Comparison of ENCODE assay signal across 8 mouse cellular contexts in genomic region chr12:3981350-3982131, GRCm38 (mm10). TPM values are rescaled to one million over a fixed set of nuclear protein-coding genes. Genes with fewer than 3 reads are reported as not detected.
DNase-seq lines count a peak whose midpoint lies in the region; ATAC-seq and TF ChIP-seq lines count a peak whose summit lies in the region.

No protein-coding gene starts in this region.

- H3K36me3 ChIP-seq in heart, embryonic 11.5 days (ENCODE audit: control insufficient read depth, insufficient read depth, low read length): peaks cover 9% of the 10 kb centered on the region; the same call in 1 of the 2 replicates
- H3K36me3 ChIP-seq in kidney, embryonic 15.5 days: no peaks in the 10 kb centered on the region
- H3K36me3 ChIP-seq in limb, embryonic 15.5 days: peaks cover 7% of the 10 kb centered on the region; the same call in 1 of the 2 replicates
- peaks cover 21% of the 10 kb centered on the region for H3K36me3 ChIP-seq in midbrain, postnatal 0 days (ENCODE audit: insufficient read depth, low read length)

- no peaks in the 10 kb centered on the region for H3K9me3 ChIP-seq in heart, embryonic 11.5 days (replicated peaks; ENCODE audit: control insufficient read depth, low read length)
- no peaks in the 10 kb centered on the region for H3K9me3 ChIP-seq in kidney, embryonic 15.5 days (replicated peaks)
- no peaks in the 10 kb centered on the region for H3K9me3 ChIP-seq in limb, embryonic 15.5 days
- H3K9me3 ChIP-seq in midbrain, postnatal 0 days (ENCODE audit: low read length): no peaks in the 10 kb centered on the region

- no peak for TF ChIP-seq POLR2A in brain, embryonic 14.5 days (IDR thresholded peaks at IDR 0.05; ENCODE audit: borderline replicate concordance, extremely low read depth, insufficient read depth, insufficient read length, poor library complexity, severe bottlenecking)

- H3K4me2 ChIP-seq in heart, embryonic 11.5 days: peak overlapping the region; percentile 81
- H3K4me2 ChIP-seq in kidney, embryonic 15.5 days: peak overlapping the region; percentile 96
- H3K4me2 ChIP-seq in limb, embryonic 15.5 days: peak overlapping the region; percentile 92
- peak overlapping the region; percentile 68 for H3K4me2 ChIP-seq in midbrain, postnatal 0 days (ENCODE audit: low read depth, low read length, poor library complexity, severe bottlenecking)

- peak; percentile 47; the same call in 1 of the 2 replicates for ATAC-seq in erythroblast, adult 5-6 weeks (replicated peaks; ENCODE audit: low FRiP score, poor library complexity, severe bottlenecking)
- ATAC-seq in heart, embryonic 11.5 days (replicated peaks; ENCODE audit: insufficient number of reproducible peaks, low FRiP score, low TSS enrichment): peak; percentile 84
- ATAC-seq in kidney, embryonic 15.5 days (replicated peaks; ENCODE audit: low FRiP score): peak; percentile 98
- peak; percentile 94 for ATAC-seq in limb, embryonic 15.5 days (ENCODE audit: insufficient number of reproducible peaks, low FRiP score, low TSS enrichment, low read depth)
- ATAC-seq in midbrain, postnatal 0 days (ENCODE audit: low FRiP score): peak; percentile 77

- under 1% methylated on average over 40 of the region's 41 CpGs for WGBS in heart, embryonic 11.5 days (ENCODE audit: insufficient replicate concordance)
- under 1% methylated on average over 41 of the region's 41 CpGs for WGBS in kidney, embryonic 15.5 days
- 2% methylated on average over 41 of the region's 41 CpGs for WGBS in limb, embryonic 15.5 days
- WGBS in midbrain, postnatal 0 days: 2% methylated on average over 40 of the region's 41 CpGs

- H3K4me1 ChIP-seq in heart, embryonic 11.5 days (ENCODE audit: control insufficient read depth, insufficient read depth, low read length): peaks cover 3% of the 10 kb centered on the region; the same call in 1 of the 2 replicates
- peaks cover 18% of the 10 kb centered on the region for H3K4me1 ChIP-seq in kidney, embryonic 15.5 days
- peaks cover 14% of the 10 kb centered on the region for H3K4me1 ChIP-seq in limb, embryonic 15.5 days
- peaks cover 4% of the 10 kb centered on the region; the same call in 1 of the 2 replicates for H3K4me1 ChIP-seq in midbrain, postnatal 0 days (ENCODE audit: insufficient read depth, low read length)

- peak overlapping the region; percentile 48 for H3K4me3 ChIP-seq in heart, embryonic 11.5 days (ENCODE audit: low read depth, low read length)
- peak overlapping the region; percentile 51 for H3K4me3 ChIP-seq in kidney, embryonic 15.5 days (replicated peaks)
- peak overlapping the region; percentile 52 for H3K4me3 ChIP-seq in limb, embryonic 15.5 days
- H3K4me3 ChIP-seq in midbrain, postnatal 0 days (ENCODE audit: low read depth, low read length): peak overlapping the region; percentile 34

- H3K27ac ChIP-seq in heart, embryonic 11.5 days (ENCODE audit: low read depth, low read length): no peak overlapping the region
- H3K27ac ChIP-seq in kidney, embryonic 15.5 days: peak overlapping the region; percentile 71
- H3K27ac ChIP-seq in limb, embryonic 15.5 days: peak overlapping the region; percentile 69
- peak overlapping the region; percentile 74 for H3K27ac ChIP-seq in midbrain, postnatal 0 days (ENCODE audit: low read depth, low read length)

- no peak for TF ChIP-seq CTCF in brain, embryonic 14.5 days (IDR thresholded peaks at IDR 0.05; ENCODE audit: borderline replicate concordance, extremely low read depth, insufficient read depth, insufficient read length)
- TF ChIP-seq CTCF in midbrain, postnatal 0 days (IDR thresholded peaks at IDR 0.05): no peak

- H3K27me3 ChIP-seq in heart, embryonic 11.5 days (ENCODE audit: control insufficient read depth, insufficient read depth, low read length): no peaks in the 10 kb centered on the region
- H3K27me3 ChIP-seq in kidney, embryonic 15.5 days: peaks cover 5% of the 10 kb centered on the region; the same call in 1 of the 2 replicates
- no peaks in the 10 kb centered on the region for H3K27me3 ChIP-seq in limb, embryonic 15.5 days
- H3K27me3 ChIP-seq in midbrain, postnatal 0 days (ENCODE audit: insufficient read depth, low read length): no peaks in the 10 kb centered on the region

- DNase-seq in CD4-positive helper T cell, adult 2 months (ENCODE audit: low read depth, low spot score): peak; percentile 88
- DNase-seq in brain, embryonic 14.5 days (ENCODE audit: low read depth): peak; percentile 90
- peak; percentile 92 for DNase-seq in midbrain, postnatal 0 days (ENCODE audit: low spot score)
- DNase-seq in spleen, postnatal 4 days (ENCODE audit: low spot score in 2 of 2): peak; percentile 64 to 74

- H3K9ac ChIP-seq in heart, embryonic 11.5 days (ENCODE audit: low read depth, low read length): peak overlapping the region; percentile 44; the same call in 1 of the 2 replicates
- H3K9ac ChIP-seq in kidney, embryonic 15.5 days: peak overlapping the region; percentile 45
- H3K9ac ChIP-seq in limb, embryonic 15.5 days: peak overlapping the region; percentile 37; the same call in 1 of the 2 replicates
- H3K9ac ChIP-seq in midbrain, postnatal 0 days (replicated peaks; ENCODE audit: low read length, poor library complexity, severe bottlenecking): peak overlapping the region; percentile 55

RNA-seq across cellular contexts. Expression of gene Pomc, which starts 26.8 kb away (rescaled TPM):
- polyA plus RNA-seq in brain, embryonic 14.5 days (2012; rRNA removed): 4.9 and 6.0 TPM in 2 replicates
- not detected in 2 replicates for total RNA-seq in erythroblast, adult 5-6 weeks (2015; ENCODE audit: low replicate concordance)
- total RNA-seq in erythroblast, adult 5-6 weeks (2017; ENCODE audit: low replicate concordance): not detected in 2 replicates
- 2.6 and 2.9 TPM in 2 replicates for polyA plus RNA-seq in heart, embryonic 11.5 days (2014; fragmentation: Nextera tagmentation; extraction: Ambion mirVana)
- 2.4 and 3.4 TPM in 2 replicates for polyA plus RNA-seq in kidney, embryonic 15.5 days (2015; fragmentation: Nextera tagmentation; extraction: Ambion mirVana)
- polyA plus RNA-seq in limb, embryonic 15.5 days (2015; fragmentation: Nextera tagmentation; extraction: Ambion mirVana): 2.0 and 2.1 TPM in 2 replicates
- total RNA-seq in midbrain, postnatal 0 days (2014; rRNA removed): 2.2 and 2.4 TPM in 2 replicates
- 7.9 and 9.8 TPM in 2 replicates for polyA plus RNA-seq in midbrain, postnatal 0 days (2015; fragmentation: Nextera tagmentation; extraction: Ambion mirVana)

RNA-seq across cellular contexts. Expression of gene Efr3b, which starts 57.2 kb away (rescaled TPM):
- polyA plus RNA-seq in brain, embryonic 14.5 days (2012; rRNA removed): 41.6 and 65.6 TPM in 2 replicates
- not detected in 2 replicates for total RNA-seq in erythroblast, adult 5-6 weeks (2015; ENCODE audit: low replicate concordance)
- 9.2 TPM in 1 of 2 replicates, not detected in the other for total RNA-seq in erythroblast, adult 5-6 weeks (2017; ENCODE audit: low replicate concordance)
- polyA plus RNA-seq in heart, embryonic 11.5 days (2014; fragmentation: Nextera tagmentation; extraction: Ambion mirVana): 6.4 and 10.5 TPM in 2 replicates
- polyA plus RNA-seq in kidney, embryonic 15.5 days (2015; fragmentation: Nextera tagmentation; extraction: Ambion mirVana): 3.4 TPM in 2 replicates
- 3.5 and 3.7 TPM in 2 replicates for polyA plus RNA-seq in limb, embryonic 15.5 days (2015; fragmentation: Nextera tagmentation; extraction: Ambion mirVana)
- 111 and 117 TPM in 2 replicates for total RNA-seq in midbrain, postnatal 0 days (2014; rRNA removed)
- 30.1 and 32.8 TPM in 2 replicates for polyA plus RNA-seq in midbrain, postnatal 0 days (2015; fragmentation: Nextera tagmentation; extraction: Ambion mirVana)

Comparison
In these comparisons a context has a peak if more than half of its experiments do, and no peak if none do; other contexts are left out.
1. ATAC-seq: peak in every context shown above with its lines; median percentile 98 in kidney, embryonic 15.5 days; 94 in limb, embryonic 15.5 days; 84 in heart, embryonic 11.5 days; 77 in midbrain, postnatal 0 days; 47 in erythroblast, adult 5-6 weeks.